Mouse (Mus musculus) forebrain, embryonic 15.5 days (tissue): ENCODE measurements at regions not wholly inside any gene's neighbourhood (a gene's known extent, or its start where the extent isn't known, plus 50 kb on each side); places are given as distances from the start of the nearest gene placed in this dataset.

Experiments used
- ATAC-seq: fragments of 200-750 bp; cut with Nextera tagmentation; replicated peaks from 2 replicates; pipeline ENCODE4 v1.8.0; 2017; ENCODE audit warnings: mild to moderate bottlenecking, moderate TSS enrichment, moderate library complexity
- H3K27ac ChIP-seq: fragments of 300-500 bp; sonication (generic); replicated peaks from 2 replicates; pipeline ENCODE4 v1.5.1; 2015; ENCODE audit warnings: mild to moderate bottlenecking, inconsistent platforms
- H3K27me3 ChIP-seq: fragments of 300-500 bp; sonication (generic); 2 replicates; pipeline ENCODE4 v1.6.1; 2015; ENCODE audit warnings: inconsistent platforms
- H3K36me3 ChIP-seq: fragments of 300-500 bp; sonication (generic); 2 replicates; pipeline ENCODE4 v1.6.1; 2015; ENCODE audit warnings: mild to moderate bottlenecking, inconsistent platforms
- H3K4me1 ChIP-seq: fragments of 300-500 bp; sonication (generic); 2 replicates; pipeline ENCODE4 v1.6.1; 2015; ENCODE audit warnings: inconsistent platforms
- H3K4me2 ChIP-seq: fragments of 300-500 bp; sonication (generic); replicated peaks from 2 replicates; pipeline ENCODE4 v1.6.1; 2015; ENCODE audit warnings: mild to moderate bottlenecking, inconsistent platforms
- H3K4me3 ChIP-seq: fragments of 300-500 bp; sonication (generic); 2 replicates; pipeline ENCODE4 v1.5.1; 2015; ENCODE audit warnings: mild to moderate bottlenecking, inconsistent platforms
- H3K9ac ChIP-seq: fragments of 300-500 bp; sonication (generic); replicated peaks from 2 replicates; pipeline ENCODE4 v1.6.1; 2015; ENCODE audit warnings: mild to moderate bottlenecking, inconsistent platforms
- H3K9me3 ChIP-seq: fragments of 300-500 bp; sonication (generic); 2 replicates; pipeline ENCODE4 v1.6.1; 2016; ENCODE audit warnings: inconsistent platforms
- WGBS: fragments of 180-500 bp; shearing (Covaris S2); methylation state at CpG from one replicate; pipeline ENCODE4 v1.1.7; 2015; ENCODE audit warnings: mixed read lengths; 5-methylcytosine and 5-hydroxymethylcytosine counted together

- H3K4me1 ChIP-seq, result no peaks in the 10 kb centered on the region
- 78% methylated on average over 2 of the region's 2 CpGs for WGBS
- H3K27me3 ChIP-seq, result no peaks in the 10 kb centered on the region
Measured at GRCm38 (mm10) chr15:65532241-65532640, 517.5 kb upstream of the Gm21961 start.

GRCm38 (mm10) chr15:65502656-65503055 lies 488.0 kb upstream of the Gm21961 start:
- no peak overlapping the region for H3K4me3 ChIP-seq
- 98% methylated on average over 1 of the region's 1 CpGs for WGBS
- H3K4me2 ChIP-seq, result no peak overlapping the region
- H3K27ac ChIP-seq, result no peak overlapping the region
- H3K27me3 ChIP-seq, result no peaks in the 10 kb centered on the region
- H3K9ac ChIP-seq, result no peak overlapping the region
- H3K36me3 ChIP-seq, result no peaks in the 10 kb centered on the region
- no peaks in the 10 kb centered on the region for H3K9me3 ChIP-seq
- H3K4me1 ChIP-seq, result no peaks in the 10 kb centered on the region
- no peak for ATAC-seq

More at GRCm38 (mm10) chr15:65532241-65532640, 517.5 kb upstream of the Gm21961 start:
- Histone ChIP-seq H3K9ac (no peak overlapping the region), H3K4me3 (no peak overlapping the region), H3K36me3 (no peaks in the 10 kb centered on the region), H3K9me3 (no peaks in the 10 kb centered on the region), H3K27ac (no peak overlapping the region), H3K4me2 (no peak overlapping the region)
- no peak for ATAC-seq

- Histone ChIP-seq H3K4me3 (no peak overlapping the region), H3K27ac (no peak overlapping the region), H3K9me3 (no peaks in the 10 kb centered on the region), H3K9ac (no peak overlapping the region), H3K27me3 (no peaks in the 10 kb centered on the region), H3K36me3 (no peaks in the 10 kb centered on the region), H3K4me2 (no peak overlapping the region), H3K4me1 (no peaks in the 10 kb centered on the region)
- peak; percentile 91 for ATAC-seq
- WGBS, result 17% methylated on average over 3 of the region's 3 CpGs
Measured at GRCm38 (mm10) chr15:65478940-65479339, 464.2 kb upstream of the Gm21961 start.

- no peaks in the 10 kb centered on the region for H3K9me3 ChIP-seq
- no peak for ATAC-seq
- WGBS, result 44% methylated on average over 2 of the region's 2 CpGs
- no peaks in the 10 kb centered on the region for H3K4me1 ChIP-seq
- no peak overlapping the region for H3K4me2 ChIP-seq
- H3K4me3 ChIP-seq, result no peak overlapping the region
- no peak overlapping the region for H3K9ac ChIP-seq
- H3K27me3 ChIP-seq, result no peaks in the 10 kb centered on the region
- H3K36me3 ChIP-seq, result no peaks in the 10 kb centered on the region
- H3K27ac ChIP-seq, result no peak overlapping the region
Measured at GRCm38 (mm10) chr15:65455203-65455816, 440.6 kb upstream of the Gm21961 start.

- no peak overlapping the region for H3K27ac ChIP-seq
- ATAC-seq, result no peak
- no peaks in the 10 kb centered on the region for H3K4me1 ChIP-seq
- H3K27me3 ChIP-seq, result no peaks in the 10 kb centered on the region
- 64% methylated on average over 4 of the region's 4 CpGs for WGBS
- H3K9me3 ChIP-seq, result no peaks in the 10 kb centered on the region
- no peaks in the 10 kb centered on the region for H3K36me3 ChIP-seq
- no peak overlapping the region for H3K4me2 ChIP-seq
- no peak overlapping the region for H3K4me3 ChIP-seq
- H3K9ac ChIP-seq, result no peak overlapping the region
Measured at GRCm38 (mm10) chr15:65452258-65453028, 437.7 kb upstream of the Gm21961 start.

- H3K27me3 ChIP-seq, result no peaks in the 10 kb centered on the region
- no peak overlapping the region for H3K4me3 ChIP-seq
- 91% methylated on average over 3 of the region's 3 CpGs for WGBS
- H3K36me3 ChIP-seq, result no peaks in the 10 kb centered on the region
- H3K4me1 ChIP-seq, result no peaks in the 10 kb centered on the region
- ATAC-seq, result no peak
- no peak overlapping the region for H3K4me2 ChIP-seq
- H3K27ac ChIP-seq, result no peak overlapping the region
- no peak overlapping the region for H3K9ac ChIP-seq
- H3K9me3 ChIP-seq, result no peaks in the 10 kb centered on the region
Measured at GRCm38 (mm10) chr15:65419736-65420135, 405.0 kb upstream of the Gm21961 start.
